Mouse (Mus musculus) heart, adult 2 months (tissue): ENCODE measurements around the gene A4galt.

Experiments used
- CTCF ChIP-seq: fragments of 200-600 bp; IDR thresholded peaks from 2 replicates; pipeline ENCODE4 v1.8.1; 2022; ENCODE audit warnings: antibody characterized with exemption, mild to moderate bottlenecking, moderate library complexity
- EP300 ChIP-seq: fragments of 200-500 bp; IDR thresholded peaks from 2 replicates; pipeline ENCODE4 v1.6.1; 2011; ENCODE audit warnings: low read depth, low read length, control low read depth; ENCODE audit not compliant: insufficient read depth
- POLR2A ChIP-seq: fragments of 200-500 bp; IDR thresholded peaks from 2 replicates; pipeline ENCODE4 v1.6.1; 2011; ENCODE audit warnings: mild to moderate bottlenecking, low read depth, low read length, control low read depth; ENCODE audit not compliant: insufficient read depth

DNA sequence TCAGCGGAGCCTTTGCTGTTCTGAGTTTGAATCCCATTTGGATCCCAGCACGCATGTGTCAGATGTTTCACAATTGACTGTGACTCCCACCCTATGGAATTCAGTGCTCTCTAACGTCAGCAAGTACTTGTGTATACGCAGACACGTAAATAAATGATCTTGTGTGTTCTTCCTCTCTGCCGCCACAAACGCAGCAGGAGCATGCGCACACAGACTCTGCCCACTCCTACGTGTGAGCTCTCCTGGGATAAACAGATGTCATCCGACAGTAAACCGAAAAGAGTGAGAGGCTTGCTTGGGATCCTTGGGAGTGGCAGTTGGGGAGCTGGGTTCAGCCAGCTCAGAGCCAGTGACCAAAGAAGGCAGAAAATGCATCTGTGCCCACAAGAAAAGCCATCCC is 29.7 kb upstream of the A4galt start:
- TF ChIP-seq CTCF (no peak), POLR2A (no peak), EP300 (no peak)
